ENCODE assay signal across 18 mouse cellular contexts in the genomic region with DNA sequence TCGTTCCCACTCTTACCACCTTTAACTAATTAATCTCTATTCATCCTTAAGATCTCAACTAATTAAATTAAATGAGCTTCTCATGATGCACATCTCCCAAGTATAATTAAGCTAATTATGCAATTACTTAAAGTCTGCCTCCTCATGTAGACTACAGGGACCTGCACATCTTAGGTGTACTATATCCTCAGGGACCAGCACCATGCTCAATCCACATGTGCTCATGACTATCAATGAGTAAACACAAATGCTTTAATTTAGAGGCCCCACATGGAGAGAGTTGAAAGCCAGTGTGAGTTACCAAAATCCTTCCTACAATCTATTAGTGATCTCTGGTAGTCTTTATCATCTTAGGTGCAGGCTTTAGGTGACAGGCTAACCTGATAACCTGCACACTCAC.
"Had no signal": no experiment of that assay in that cellular context is flagged by ENCODE, and none has a peak within 500 bp of the region (broad histone marks: within the 10 kb centered on the region; RNA-seq: fewer than 3 reads in every experiment).

No protein-coding gene starts in this region.

- H3K27ac ChIP-seq: liver, embryonic 15.5 days; lung, embryonic 15.5 days; macrophage; midbrain, embryonic 12.5 days; midbrain, embryonic 15.5 days; neural tube, embryonic 13.5 days; stomach, embryonic 15.5 days; stomach, postnatal 0 days had no signal

- H3K4me3 ChIP-seq: liver, embryonic 15.5 days; lung, embryonic 15.5 days; megakaryocyte, embryonic 14.5 days; midbrain, embryonic 12.5 days; midbrain, embryonic 15.5 days; neural tube, embryonic 13.5 days; stomach, embryonic 15.5 days had no signal

- H3K9ac ChIP-seq: liver, embryonic 15.5 days; liver, postnatal 0 days; lung, embryonic 15.5 days; midbrain, embryonic 12.5 days; midbrain, embryonic 15.5 days; neural tube, embryonic 13.5 days; stomach, embryonic 15.5 days had no signal

- H3K27me3 ChIP-seq: liver, embryonic 15.5 days; lung, embryonic 15.5 days; megakaryocyte, embryonic 14.5 days; midbrain, embryonic 12.5 days; midbrain, embryonic 15.5 days; neural tube, embryonic 13.5 days; stomach, embryonic 15.5 days had no signal

- H3K9me3 ChIP-seq: liver, embryonic 15.5 days; lung, embryonic 15.5 days; megakaryocyte, embryonic 14.5 days; midbrain, embryonic 12.5 days; midbrain, embryonic 15.5 days; neural tube, embryonic 13.5 days; stomach, embryonic 15.5 days had no signal

- H3K4me1 ChIP-seq: liver, embryonic 15.5 days; lung, embryonic 15.5 days; megakaryocyte, embryonic 14.5 days; midbrain, embryonic 12.5 days; midbrain, embryonic 15.5 days; neural tube, embryonic 13.5 days; stomach, embryonic 15.5 days had no signal

- H3K4me2 ChIP-seq: liver, embryonic 15.5 days; lung, embryonic 15.5 days; midbrain, embryonic 12.5 days; midbrain, embryonic 15.5 days; neural tube, embryonic 13.5 days; stomach, embryonic 15.5 days had no signal

- ATAC-seq: liver, postnatal 0 days; lung, postnatal 0 days; midbrain, embryonic 15.5 days had no signal

- DNase-seq: liver, postnatal 0 days; lung, adult 2 months; lung, postnatal 14 days; lung, postnatal 36 days; right cerebral cortex, postnatal 14 days; thymus, adult 2 months; thymus, postnatal 25 days; thymus, postnatal 4 days had no signal
